Mouse (Mus musculus) left cerebral cortex, adult 8-10 months (tissue): ENCODE measurements around the gene Olfr305. TPM values are rescaled to one million over a fixed set of nuclear protein-coding genes. Genes with fewer than 3 reads are reported as not detected.
"Not testable (repeated sequence)": the region's sequence is repeated elsewhere in the genome, so short reads cannot be mapped to it uniquely, and the experiment has no call there.

Source experiments
- DNase-seq, 2 experiments: peaks; one replicate each; pipeline ENCODE4 v3.0.0; 2022; ENCODE audit warnings: low spot score in 2 of 2
- total RNA-seq, 4 experiments: library from RNA; stranded (reverse); gene quantifications; 2 replicates each; pipeline ENCODE4 v1.2.4; 2022

The Olfr305 gene
- total RNA-seq: not detected

DNA sequence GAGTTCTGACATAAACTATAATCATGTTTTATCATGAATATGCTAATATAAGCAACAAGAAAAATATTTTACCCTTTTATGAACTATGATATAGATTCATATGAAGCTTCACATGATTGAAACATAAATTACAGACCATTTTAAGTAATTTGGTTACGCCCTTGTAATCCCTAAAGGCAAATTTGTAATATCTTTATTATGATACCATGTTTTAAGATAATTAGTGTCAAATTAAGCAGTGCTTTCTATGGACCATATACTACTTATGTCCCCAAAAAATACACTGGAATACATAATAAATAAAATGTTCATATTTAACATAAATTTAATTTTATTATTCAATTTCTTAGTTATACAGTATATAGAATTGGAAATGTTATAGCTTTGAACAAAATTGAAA, at the start of gene Olfr305:
Gene Olfr305 (minus strand): TSS at position 101 of the 400 bp plus-strand sequence.
- no peak for DNase-seq

DNA sequence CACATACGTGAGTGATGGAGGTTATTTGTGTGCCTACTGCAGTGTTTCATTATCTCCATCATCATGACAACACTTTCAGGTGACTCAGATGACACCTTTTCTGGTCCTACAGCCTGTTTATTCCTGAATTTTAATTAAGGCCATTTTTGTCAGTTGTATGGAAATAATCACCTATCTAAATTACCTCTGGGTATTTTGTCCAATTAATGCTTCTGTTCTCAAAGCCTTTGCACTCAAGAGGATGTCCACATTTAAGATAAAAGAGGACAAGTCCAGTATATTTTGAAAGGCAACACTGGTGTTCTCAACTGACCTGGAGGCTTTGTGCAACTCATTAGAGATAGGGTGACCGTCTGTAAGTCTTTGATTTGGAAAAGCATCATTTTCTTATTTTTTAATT, 36.8 kb upstream of the Olfr305 start, which contains the start of gene Olfr301:
Gene Olfr301 (plus strand): TSS at position 301 of the 400 bp plus-strand sequence.
- no peak for DNase-seq

- no peak for DNase-seq
Observed at GRCm38 (mm10) chr7:86397689-86398088, 31.0 kb upstream of the Olfr305 start, which contains the start of gene Olfr303. Olfr303 (minus strand) TSS chr7:86397789.

- DNase-seq: no peak
Observed at GRCm38 (mm10) chr7:86386558-86386957, 19.8 kb upstream of the Olfr305 start, which contains the start of gene Olfr304. Olfr304 (minus strand) TSS chr7:86386658.

- DNase-seq: no peak
Observed at GRCm38 (mm10) chr7:86385769-86386168, 19.0 kb upstream of the Olfr305 start.

GRCm38 (mm10) chr7:86346296-86346695, 20.4 kb downstream of the Olfr305 start:
- not testable (repeated sequence) for DNase-seq

DNA sequence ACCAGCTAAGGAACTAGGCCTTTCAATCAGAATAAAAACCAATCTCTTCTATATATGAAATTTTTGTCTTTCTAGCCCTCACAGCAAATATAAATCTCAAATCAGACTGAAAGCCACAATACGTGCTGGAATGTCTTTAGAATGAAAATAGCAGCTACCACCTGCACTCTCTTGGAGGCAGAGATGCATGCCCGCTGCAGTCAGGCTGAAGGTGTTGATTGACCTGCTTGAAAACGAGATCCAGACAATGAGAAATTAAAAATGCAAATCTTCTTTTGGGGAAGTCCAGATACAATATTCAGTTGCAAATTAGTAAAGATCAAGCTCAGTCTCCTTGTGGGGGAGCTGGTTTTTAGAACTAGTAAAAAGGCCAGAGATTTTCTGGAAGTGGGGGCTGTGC, 22.5 kb downstream of the Olfr305 start:
- DNase-seq: no peak

- no peak for DNase-seq
Observed at GRCm38 (mm10) chr7:86342881-86343565, 23.7 kb downstream of the Olfr305 start.

GRCm38 (mm10) chr7:86337486-86337885, 29.2 kb downstream of the Olfr305 start, which contains the start of gene Olfr307:
Olfr307 (minus strand) TSS chr7:86337586.
- DNase-seq: no peak

DNA sequence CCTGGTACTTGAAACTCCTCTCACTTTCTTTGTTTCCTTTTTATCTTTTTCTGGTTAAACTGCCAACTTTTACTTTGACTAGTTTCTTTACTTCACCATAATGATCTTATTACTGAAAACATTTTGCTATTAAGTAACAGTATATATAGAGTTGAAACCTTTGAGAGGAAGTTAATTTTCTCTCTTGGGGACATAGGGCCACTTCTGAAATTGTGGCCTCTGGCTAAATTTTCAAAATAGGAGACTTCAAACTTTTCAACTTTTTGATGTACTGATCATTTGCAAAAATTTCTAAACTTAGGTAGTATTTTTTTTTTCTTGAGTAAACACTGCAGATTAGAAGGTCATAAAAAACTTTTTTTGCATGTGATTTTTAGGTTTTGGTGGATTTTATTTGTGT, 41.2 kb downstream of the Olfr305 start, which contains the start of gene Olfr308:
Gene Olfr308 (minus strand): TSS at position 101 of the 400 bp plus-strand sequence.
- no peak for DNase-seq

DNA sequence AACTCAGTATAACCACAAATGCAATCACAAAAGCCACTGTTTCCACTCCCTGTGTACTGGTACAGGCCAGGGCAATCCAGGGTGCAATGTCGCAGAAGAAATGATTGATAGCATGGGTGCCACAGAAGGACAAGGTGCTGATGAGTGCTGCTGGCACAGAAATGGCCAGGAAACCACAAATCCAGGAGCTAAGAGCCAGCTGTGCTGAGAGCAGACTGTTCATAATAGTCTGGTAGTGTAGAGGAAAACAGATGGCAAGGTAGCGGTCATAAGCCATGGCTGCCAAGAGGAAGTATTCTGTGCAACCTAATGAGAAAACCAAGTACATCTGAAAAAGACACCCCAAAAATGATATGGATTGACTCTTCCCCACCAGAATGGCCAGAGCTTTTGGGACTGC, 45.4 kb downstream of the Olfr305 start:
- DNase-seq: no peak

DNA sequence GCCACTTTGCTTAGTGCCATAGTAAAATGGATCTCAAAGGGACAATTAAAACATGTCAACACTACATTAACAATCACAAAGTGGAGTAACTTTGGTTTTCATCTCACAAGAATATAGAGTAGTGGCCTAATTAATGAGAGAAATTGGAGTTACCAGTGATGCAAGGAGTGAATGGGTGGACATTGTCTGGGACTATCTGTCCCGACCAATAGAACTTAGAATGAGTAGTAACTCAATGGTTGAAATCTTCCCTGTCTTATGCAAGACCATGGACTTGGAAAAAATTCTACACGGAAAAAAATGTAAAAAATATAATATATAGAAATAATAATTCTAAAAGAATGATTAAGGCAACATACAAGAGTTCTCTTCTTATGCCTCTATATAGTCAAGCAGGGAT, 53.1 kb downstream of the Olfr305 start, which contains the start of gene Olfr309:
Gene Olfr309 (minus strand): TSS at position 101 of the 400 bp plus-strand sequence.
- no peak for DNase-seq

Other genes with a start within 250 kb of the Olfr305 start
- not detected for gene Vmn2r75, start 195.2 kb downstream of the Olfr305 start, total RNA-seq
- gene Vmn2r76, start 120.6 kb downstream of the Olfr305 start, total RNA-seq: not detected
- not detected for gene Olfr310, start 89.8 kb downstream of the Olfr305 start, total RNA-seq
- not detected for gene Olfr309, start 53.2 kb downstream of the Olfr305 start, total RNA-seq
- not detected for gene Olfr308, start 41.3 kb downstream of the Olfr305 start, total RNA-seq
- not detected for gene Olfr307, start 29.3 kb downstream of the Olfr305 start, total RNA-seq
- not detected for gene Olfr304, start 19.7 kb upstream of the Olfr305 start, total RNA-seq
- not detected for gene Olfr303, start 30.9 kb upstream of the Olfr305 start, total RNA-seq
- gene Olfr301, start 36.9 kb upstream of the Olfr305 start, total RNA-seq: not detected
- not detected for gene Olfr299, start 93.0 kb upstream of the Olfr305 start, total RNA-seq
- not detected for gene Olfr298, start 125.6 kb upstream of the Olfr305 start, total RNA-seq
- gene Olfr297, start 153.0 kb upstream of the Olfr305 start, total RNA-seq: not detected
- not detected for gene Olfr295, start 216.9 kb upstream of the Olfr305 start, total RNA-seq
- not detected for gene Olfr294, start 249.7 kb upstream of the Olfr305 start, total RNA-seq